Mouse (Mus musculus) stomach, embryonic 14.5 days (tissue): Measurements from ENCODE around the gene Kctd10. TPM values are rescaled to one million over a fixed set of nuclear protein-coding genes. Genes with fewer than 3 reads are reported as not detected.

Experiments
- ATAC-seq: fragments of 200-750 bp; cut with Nextera tagmentation; 2 replicates; pipeline ENCODE4 v1.8.0; 2017; ENCODE audit warnings: low read depth, moderate TSS enrichment; ENCODE audit not compliant: insufficient number of reproducible peaks, insufficient read depth, low FRiP score
- H3K27ac ChIP-seq: fragments of 300-500 bp; sonication (generic); 2 replicates; pipeline ENCODE4 v1.5.1; 2014; ENCODE audit warnings: mild to moderate bottlenecking, low read length, moderate library complexity, mixed read lengths
- H3K27me3 ChIP-seq: fragments of 300-500 bp; sonication (generic); 2 replicates; pipeline ENCODE4 v1.6.1; 2014; ENCODE audit warnings: low read length, control low read depth, mixed read lengths; ENCODE audit not compliant: control insufficient read depth, insufficient read depth
- H3K36me3 ChIP-seq: fragments of 300-500 bp; sonication (generic); 2 replicates; pipeline ENCODE4 v1.6.1; 2014; ENCODE audit warnings: mild to moderate bottlenecking, control low read depth, low read length, moderate library complexity, mixed read lengths; ENCODE audit not compliant: control insufficient read depth, insufficient read depth
- H3K4me1 ChIP-seq: fragments of 300-500 bp; sonication (generic); 2 replicates; pipeline ENCODE4 v1.6.1; 2014; ENCODE audit warnings: low read length, control low read depth, mixed read lengths; ENCODE audit not compliant: control insufficient read depth, insufficient read depth
- H3K4me2 ChIP-seq: fragments of 300-500 bp; sonication (generic); replicated peaks from 2 replicates; pipeline ENCODE4 v1.6.1; 2014; ENCODE audit warnings: low read depth, low read length, control low read depth
- H3K4me3 ChIP-seq: fragments of 300-500 bp; sonication (generic); 2 replicates; pipeline ENCODE4 v1.5.1; 2014; ENCODE audit warnings: low read depth, low read length, control low read depth
- H3K9ac ChIP-seq: fragments of 300-500 bp; sonication (generic); replicated peaks from 2 replicates; pipeline ENCODE4 v1.6.1; 2014; ENCODE audit warnings: low read depth, mild to moderate bottlenecking, control low read depth, low read length, moderate library complexity, mixed read lengths
- H3K9me3 ChIP-seq: fragments of 300-500 bp; sonication (generic); 2 replicates; pipeline ENCODE4 v1.6.1; 2016; ENCODE audit warnings: low read depth, low read length, control low read depth; ENCODE audit not compliant: control insufficient read depth
- WGBS: fragments of 180-500 bp; shearing (Covaris S2); extraction: QIAGEN DNeasy Blood & Tissue Kit; methylation state at CpG from one replicate; pipeline ENCODE4 v1.1.7; 2014; 5-methylcytosine and 5-hydroxymethylcytosine counted together
- microRNA-seq: library from miRNA; unstranded; fragments of <30 nt; microRNA quantifications from one replicate; pipeline ENCODE4, GENCODE M21; 2016
- polyA plus RNA-seq: library from polyadenylated mRNA; unstranded; fragments of >200 nt; fragmentation: Nextera tagmentation; extraction: Ambion mirVana; gene quantifications from 2 replicates; pipeline ENCODE4 v1.2.1, GENCODE M21; 2014

Kctd10 gene
- polyA plus RNA-seq, 1 experiment from 2014 or later: 111 TPM

DNA sequence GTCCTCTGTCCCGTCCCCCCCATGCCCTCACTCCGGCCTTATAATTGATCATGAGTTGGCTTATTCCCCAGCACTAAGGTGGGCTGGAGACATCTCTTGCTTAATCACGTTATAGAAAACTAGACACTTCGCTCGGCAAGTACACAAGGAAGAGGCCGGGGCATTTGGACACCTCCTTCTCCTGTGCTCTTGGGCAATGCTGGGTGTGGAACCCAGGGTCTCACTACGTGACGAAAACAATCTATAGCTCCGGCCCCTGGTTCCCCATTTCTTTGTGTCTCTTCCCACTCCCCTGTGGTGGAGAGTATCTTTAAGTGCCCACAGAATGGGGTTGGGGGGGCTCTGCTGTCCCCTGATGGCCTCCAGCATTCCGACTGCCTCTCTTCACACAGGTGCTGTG is 33.3 kb downstream of the Kctd10 start:
- H3K9ac ChIP-seq: no peak overlapping the region
- ATAC-seq: no peak
- WGBS: 85% methylated on average over 10 of the region's 10 CpGs
- no peaks in the 10 kb centered on the region for H3K36me3 ChIP-seq
- no peak overlapping the region for H3K4me2 ChIP-seq
- H3K27ac ChIP-seq: no peak overlapping the region
- H3K4me3 ChIP-seq: no peak overlapping the region
- no peaks in the 10 kb centered on the region for H3K9me3 ChIP-seq
- no peaks in the 10 kb centered on the region for H3K27me3 ChIP-seq
- no peaks in the 10 kb centered on the region for H3K4me1 ChIP-seq

DNA sequence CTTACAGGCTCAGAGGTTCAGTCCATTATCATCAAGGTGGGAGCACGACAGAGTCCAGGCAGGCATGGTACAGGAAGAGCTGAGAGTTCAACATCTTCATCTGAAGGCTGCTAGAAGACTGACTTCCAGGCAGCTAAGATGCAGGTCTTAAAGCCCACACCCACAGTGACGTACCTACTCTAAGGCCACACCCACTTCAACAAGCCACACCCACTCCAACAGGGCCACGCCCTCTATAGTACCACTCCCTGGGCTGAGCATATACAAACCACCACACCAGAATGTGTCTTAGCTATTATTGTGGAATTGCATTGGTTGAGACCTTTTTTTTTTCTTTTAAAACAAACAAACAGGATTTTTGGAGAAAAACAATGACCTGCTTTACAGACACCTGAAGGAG is 34.8 kb downstream of the Kctd10 start:
- WGBS: 56% methylated on average over 3 of the region's 3 CpGs
- no peak overlapping the region for H3K4me3 ChIP-seq
- no peaks in the 10 kb centered on the region for H3K36me3 ChIP-seq
- no peaks in the 10 kb centered on the region for H3K9me3 ChIP-seq
- no peak overlapping the region for H3K27ac ChIP-seq
- no peak overlapping the region for H3K9ac ChIP-seq
- no peaks in the 10 kb centered on the region for H3K4me1 ChIP-seq
- H3K4me2 ChIP-seq: no peak overlapping the region
- ATAC-seq: peak; percentile 74; the same call in 1 of the 2 replicates
- no peaks in the 10 kb centered on the region for H3K27me3 ChIP-seq

DNA sequence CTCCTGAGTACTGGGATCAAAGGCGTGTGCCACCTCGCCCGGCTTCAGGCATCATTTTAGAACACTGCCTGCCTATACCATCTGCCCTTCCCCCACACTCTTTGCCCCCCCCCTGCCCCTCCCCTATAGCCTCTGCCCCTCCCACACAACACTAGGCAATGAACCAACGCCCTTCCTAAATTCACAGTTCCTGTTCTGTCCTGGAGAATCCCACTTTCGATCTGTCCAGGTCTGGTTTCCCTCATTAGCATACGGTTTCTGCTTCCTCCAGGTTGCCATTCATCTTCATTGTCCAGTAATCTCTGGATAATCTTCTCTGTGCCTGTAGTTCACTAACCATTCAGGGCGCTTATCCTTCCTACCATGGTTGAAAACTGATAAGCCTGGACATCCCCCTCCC is 36.7 kb downstream of the Kctd10 start:
- Histone ChIP-seq H3K27ac (no peak overlapping the region), H3K4me1 (no peaks in the 10 kb centered on the region), H3K9ac (no peak overlapping the region), H3K27me3 (no peaks in the 10 kb centered on the region), H3K9me3 (no peaks in the 10 kb centered on the region), H3K4me2 (no peak overlapping the region), H3K4me3 (no peak overlapping the region), H3K36me3 (no peaks in the 10 kb centered on the region)
- no peak for ATAC-seq
- WGBS: 83% methylated on average over 7 of the region's 7 CpGs

DNA sequence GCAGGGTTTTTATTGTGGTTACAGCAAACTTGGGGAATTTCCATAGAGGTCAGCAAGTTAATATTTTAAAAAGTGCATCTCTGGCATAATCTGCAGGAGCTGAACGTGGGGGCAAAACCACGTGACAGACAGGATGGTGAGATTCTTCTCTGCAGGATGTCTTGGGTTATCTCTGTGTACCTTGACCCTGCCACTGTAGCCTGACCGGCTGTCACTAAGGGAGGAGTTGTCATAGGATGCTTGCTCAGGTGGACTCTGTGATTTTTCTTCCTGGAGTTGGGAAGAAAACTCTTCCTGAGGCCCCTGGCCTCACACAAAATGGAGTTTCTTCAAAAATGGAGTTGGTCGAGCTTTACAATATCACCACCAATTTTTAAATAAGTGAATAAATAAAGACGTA is 37.3 kb downstream of the Kctd10 start:
- Histone ChIP-seq H3K27ac (no peak overlapping the region), H3K27me3 (no peaks in the 10 kb centered on the region), H3K4me2 (no peak overlapping the region), H3K9me3 (no peaks in the 10 kb centered on the region), H3K36me3 (no peaks in the 10 kb centered on the region), H3K9ac (no peak overlapping the region), H3K4me3 (no peak overlapping the region), H3K4me1 (no peaks in the 10 kb centered on the region)
- no peak for ATAC-seq
- 66% methylated on average over 5 of the region's 5 CpGs for WGBS

DNA sequence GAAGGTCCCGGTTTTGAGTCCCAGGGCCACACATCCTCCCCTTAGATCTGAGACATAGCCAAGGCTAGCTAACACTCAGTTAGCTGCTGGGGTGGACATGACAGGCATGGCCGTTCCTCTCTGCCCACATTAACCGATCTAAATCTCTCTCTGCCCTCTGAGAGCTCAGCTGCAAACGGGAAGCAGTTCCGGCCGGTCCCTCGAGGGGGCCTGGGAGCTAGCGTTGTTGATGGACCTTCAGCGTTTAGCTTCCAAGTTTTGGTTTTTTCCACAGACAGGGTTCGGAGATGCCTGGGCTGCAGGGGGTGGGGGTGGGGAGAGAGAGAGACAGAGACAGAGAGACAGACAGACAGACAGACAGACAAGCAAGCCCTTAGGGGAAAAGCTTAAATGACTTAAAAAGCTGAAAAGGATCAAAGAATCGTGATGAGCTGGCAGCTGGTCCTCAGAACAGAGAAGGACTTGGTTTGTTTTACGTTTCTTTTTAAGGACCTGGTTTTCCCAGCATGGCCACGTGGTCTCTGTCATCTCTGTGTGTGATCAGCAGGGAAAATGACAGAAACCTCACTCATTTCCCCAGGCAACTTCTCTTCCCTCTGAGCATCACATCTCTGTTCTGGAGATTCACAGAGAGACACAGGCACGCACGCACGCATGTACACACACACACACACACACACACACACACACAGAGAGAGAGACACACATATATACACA is 56.4 kb downstream of the Kctd10 start:
- Histone ChIP-seq H3K9ac (no peak overlapping the region), H3K36me3 (no peaks in the 10 kb centered on the region), H3K27me3 (no peaks in the 10 kb centered on the region), H3K4me1 (no peaks in the 10 kb centered on the region; the same call in 1 of the 2 replicates), H3K9me3 (no peaks in the 10 kb centered on the region), H3K4me2 (no peak overlapping the region; the same call in 1 of the 2 replicates), H3K4me3 (no peak overlapping the region), H3K27ac (no peak overlapping the region)
- WGBS: 23% methylated on average over 16 of the region's 16 CpGs
- ATAC-seq: no peak

DNA sequence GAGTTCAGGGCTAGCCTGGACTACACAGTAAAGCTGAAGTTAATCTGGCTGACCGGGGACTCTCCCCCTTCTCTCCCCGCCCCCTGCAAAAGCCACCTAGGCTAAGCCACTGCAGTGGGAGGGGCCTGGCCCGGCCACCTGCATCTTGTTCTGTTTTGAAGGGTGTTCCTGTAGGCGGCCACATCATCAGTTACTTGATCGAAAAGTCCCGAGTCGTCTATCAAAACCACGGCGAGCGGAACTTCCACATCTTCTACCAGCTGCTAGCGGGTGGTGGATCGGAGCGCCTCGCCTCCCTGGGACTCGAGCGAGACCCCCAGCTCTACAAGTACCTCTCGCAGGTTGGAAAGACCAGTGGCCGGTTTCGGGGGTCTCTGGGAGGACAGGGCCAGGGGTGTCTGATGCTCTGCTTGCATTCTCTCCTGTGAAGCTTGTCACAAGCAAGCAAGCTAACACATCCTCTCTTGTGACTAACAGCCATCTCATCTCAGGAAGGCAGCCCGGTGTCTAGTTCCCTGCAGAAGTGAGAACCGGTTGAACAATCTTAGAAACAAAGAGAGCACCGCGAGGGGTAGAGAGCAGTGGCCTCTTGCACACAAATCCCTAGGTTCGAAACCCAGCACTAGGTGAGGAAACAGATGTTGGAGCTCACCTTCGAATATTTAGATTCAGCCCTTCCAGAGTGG is 57.1 kb downstream of the Kctd10 start:
- WGBS: 56% methylated on average over 25 of the region's 25 CpGs
- H3K9ac ChIP-seq: no peak overlapping the region
- no peak for ATAC-seq
- no peak overlapping the region for H3K4me3 ChIP-seq
- H3K36me3 ChIP-seq: no peaks in the 10 kb centered on the region
- no peak overlapping the region for H3K27ac ChIP-seq
- no peaks in the 10 kb centered on the region; the same call in 1 of the 2 replicates for H3K4me1 ChIP-seq
- no peak overlapping the region for H3K4me2 ChIP-seq
- H3K27me3 ChIP-seq: no peaks in the 10 kb centered on the region
- no peaks in the 10 kb centered on the region for H3K9me3 ChIP-seq

Small RNA genes lying within 50 kb of the gene (microRNA-seq; reads per million reads assigned to microRNA genes)
- not detected for gene Mir7027

Other genes starting within 250 kb of the Kctd10 start
- 2.5 and 3.3 TPM in 2 replicates for gene Acacb, start 234.0 kb downstream of the Kctd10 start, polyA plus RNA-seq
- gene Foxn4, start 106.7 kb downstream of the Kctd10 start, polyA plus RNA-seq: 0.15 TPM in 1 of 2 replicates, not detected in the other
- 5.2 and 5.6 TPM in 2 replicates for gene Myo1h, start 91.3 kb downstream of the Kctd10 start, polyA plus RNA-seq
- gene Ube3b, start 99 bp upstream of the Kctd10 start, polyA plus RNA-seq: 46.3 and 51.6 TPM in 2 replicates
- gene Mmab, start 63.6 kb upstream of the Kctd10 start, polyA plus RNA-seq: 27.8 and 30.5 TPM in 2 replicates
- gene Mvk, start 63.8 kb upstream of the Kctd10 start, polyA plus RNA-seq: 62.7 and 69.8 TPM in 2 replicates
- 2.8 and 2.9 TPM in 2 replicates for gene Fam222a, start 187.5 kb upstream of the Kctd10 start, polyA plus RNA-seq